Mouse (Mus musculus) liver, embryonic 11.5 days (tissue): ENCODE measurements around the gene Fam83f. TPM values are rescaled to one million over a fixed set of nuclear protein-coding genes. Genes with fewer than 3 reads are reported as not detected.
"Not testable (repeated sequence)": the region's sequence is repeated elsewhere in the genome, so short reads cannot be mapped to it uniquely, and the experiment has no call there.

Experiments used
- ATAC-seq: fragments of 200-750 bp; cut with Nextera tagmentation; replicated peaks from 2 replicates; pipeline ENCODE4 v1.8.0; 2017; ENCODE audit warnings: moderate number of reproducible peaks, mild to moderate bottlenecking, moderate TSS enrichment, moderate library complexity; ENCODE audit not compliant: low FRiP score
- DNase-seq: peaks from one replicate; pipeline ENCODE4 v3.0.0-alpha.2; 2017; ENCODE audit warnings: low spot score
- H3K27ac ChIP-seq: fragments of 300-500 bp; sonication (generic); 2 replicates; pipeline ENCODE4 v1.5.1; 2014; ENCODE audit warnings: mild to moderate bottlenecking, low read depth, low read length, control low read depth
- H3K27me3 ChIP-seq: fragments of 300-500 bp; sonication (generic); replicated peaks from 2 replicates; pipeline ENCODE4 v1.6.1; 2014; ENCODE audit warnings: low read length, mixed read lengths; ENCODE audit not compliant: control insufficient read depth, insufficient read depth
- H3K36me3 ChIP-seq: fragments of 300-500 bp; sonication (generic); 2 replicates; pipeline ENCODE4 v1.6.1; 2014; ENCODE audit warnings: mild to moderate bottlenecking, low read length, moderate library complexity, mixed read lengths; ENCODE audit not compliant: control insufficient read depth, insufficient read depth
- H3K4me1 ChIP-seq: fragments of 300-500 bp; sonication (generic); replicated peaks from 2 replicates; pipeline ENCODE4 v1.6.1; 2014; ENCODE audit warnings: low read length, mixed read lengths; ENCODE audit not compliant: control insufficient read depth, insufficient read depth
- H3K4me2 ChIP-seq: fragments of 300-500 bp; sonication (generic); 2 replicates; pipeline ENCODE4 v1.6.1; 2014; ENCODE audit warnings: mild to moderate bottlenecking, control low read depth, moderate library complexity
- H3K4me3 ChIP-seq: fragments of 300-500 bp; sonication (generic); 2 replicates; pipeline ENCODE4 v1.5.1; 2014; ENCODE audit warnings: low read depth, low read length, control low read depth
- H3K9ac ChIP-seq: fragments of 300-500 bp; sonication (generic); 2 replicates; pipeline ENCODE4 v1.6.1; 2014; ENCODE audit warnings: low read depth, low read length, control low read depth
- H3K9me3 ChIP-seq: fragments of 300-500 bp; sonication (generic); 2 replicates; pipeline ENCODE4 v1.6.1; 2016; ENCODE audit warnings: low read length, inconsistent platforms, mixed read lengths; ENCODE audit not compliant: control insufficient read depth
- WGBS: fragments of 180-500 bp; shearing (Covaris S2); extraction: QIAGEN DNeasy Blood & Tissue Kit; methylation state at CpG from one replicate; pipeline ENCODE4 v1.1.7; 2014; 5-methylcytosine and 5-hydroxymethylcytosine counted together
- polyA plus RNA-seq: library from polyadenylated mRNA; unstranded; fragments of >200 nt; fragmentation: Nextera tagmentation; extraction: Ambion mirVana; gene quantifications from 2 replicates; pipeline ENCODE4 v1.2.1, GENCODE M21; 2014

Fam83f gene
- polyA plus RNA-seq, 1 experiment from 2014 or later: 0.34 TPM

GRCm38 (mm10) chr15:80735300-80735699, 63.7 kb downstream of the Fam83f start:
- Histone ChIP-seq H3K9ac (no peak overlapping the region), H3K36me3 (no peaks in the 10 kb centered on the region)

GRCm38 (mm10) chr15:80735708-80736107, 64.1 kb downstream of the Fam83f start:
- not testable (repeated sequence) for H3K27ac ChIP-seq, ATAC-seq, H3K36me3 ChIP-seq, H3K9ac ChIP-seq, H3K4me1 ChIP-seq, H3K27me3 ChIP-seq, H3K4me3 ChIP-seq, H3K4me2 ChIP-seq, H3K9me3 ChIP-seq, DNase-seq
- 85% methylated on average over 3 of the region's 4 CpGs for WGBS

More at GRCm38 (mm10) chr15:80735300-80735699, 63.7 kb downstream of the Fam83f start:
- Histone ChIP-seq H3K4me1 (peaks cover 9% of the 10 kb centered on the region), H3K9me3 (no peaks in the 10 kb centered on the region), H3K27me3 (no peaks in the 10 kb centered on the region), H3K4me3 (no peak overlapping the region), H3K4me2 (no peak overlapping the region), H3K27ac (no peak overlapping the region)
- 82% methylated on average over 3 of the region's 3 CpGs for WGBS
- DNase-seq (no peak), ATAC-seq (no peak)

- Histone ChIP-seq H3K4me3 (no peak overlapping the region), H3K27ac (no peak overlapping the region), H3K4me1 (peaks cover 9% of the 10 kb centered on the region), H3K27me3 (no peaks in the 10 kb centered on the region), H3K9me3 (no peaks in the 10 kb centered on the region), H3K4me2 (no peak overlapping the region), H3K36me3 (no peaks in the 10 kb centered on the region), H3K9ac (no peak overlapping the region)
- ATAC-seq (peak; percentile 56; the same call in 1 of the 2 replicates), DNase-seq (no peak)
- 38% methylated on average over 1 of the region's 1 CpGs for WGBS
Observed at GRCm38 (mm10) chr15:80736553-80736952, 64.9 kb downstream of the Fam83f start.

- Histone ChIP-seq H3K4me3 (no peak overlapping the region), H3K27me3 (no peaks in the 10 kb centered on the region), H3K9me3 (no peaks in the 10 kb centered on the region), H3K4me2 (no peak overlapping the region), H3K4me1 (peaks cover 16% of the 10 kb centered on the region), H3K27ac (no peak overlapping the region), H3K9ac (no peak overlapping the region), H3K36me3 (no peaks in the 10 kb centered on the region)
- no peak for ATAC-seq
- no peak for DNase-seq
- WGBS: 88% methylated on average over 2 of the region's 2 CpGs
Observed at GRCm38 (mm10) chr15:80738244-80738643, 66.6 kb downstream of the Fam83f start.

GRCm38 (mm10) chr15:80739972-80740371, 68.3 kb downstream of the Fam83f start:
- Histone ChIP-seq H3K4me3 (no peak overlapping the region), H3K27ac (no peak overlapping the region), H3K4me2 (no peak overlapping the region), H3K36me3 (no peaks in the 10 kb centered on the region), H3K4me1 (peaks cover 30% of the 10 kb centered on the region), H3K9me3 (no peaks in the 10 kb centered on the region), H3K27me3 (no peaks in the 10 kb centered on the region), H3K9ac (no peak overlapping the region)
- ATAC-seq (no peak), DNase-seq (no peak)
- WGBS: 77% methylated on average over 1 of the region's 1 CpGs

GRCm38 (mm10) chr15:80741836-80742235, 70.2 kb downstream of the Fam83f start:
- Histone ChIP-seq H3K27me3 (no peaks in the 10 kb centered on the region), H3K27ac (no peak overlapping the region), H3K4me1 (peaks cover 41% of the 10 kb centered on the region), H3K9me3 (no peaks in the 10 kb centered on the region), H3K4me2 (no peak overlapping the region), H3K36me3 (no peaks in the 10 kb centered on the region), H3K4me3 (no peak overlapping the region), H3K9ac (no peak overlapping the region)
- no peak for DNase-seq
- ATAC-seq: no peak
- WGBS: 71% methylated on average over 1 of the region's 1 CpGs

- ATAC-seq (peak; percentile 46), DNase-seq (no peak)
- no peaks in the 10 kb centered on the region for H3K9me3 ChIP-seq
- H3K4me1 ChIP-seq: peaks cover 41% of the 10 kb centered on the region
- no peaks in the 10 kb centered on the region for H3K36me3 ChIP-seq
- H3K4me2 ChIP-seq: peak overlapping the region; percentile 24; the same call in 1 of the 2 replicates
- no peak overlapping the region for H3K9ac ChIP-seq
- H3K27ac ChIP-seq: no peak overlapping the region
- H3K4me3 ChIP-seq: no peak overlapping the region
- no peaks in the 10 kb centered on the region for H3K27me3 ChIP-seq
- WGBS: 57% methylated on average over 3 of the region's 3 CpGs
Observed at GRCm38 (mm10) chr15:80742991-80743474, 71.4 kb downstream of the Fam83f start.

GRCm38 (mm10) chr15:80743606-80744005, 72.0 kb downstream of the Fam83f start:
- H3K4me2 ChIP-seq: no peak overlapping the region
- H3K4me1 ChIP-seq: peaks cover 46% of the 10 kb centered on the region
- no peak overlapping the region for H3K9ac ChIP-seq
- H3K27me3 ChIP-seq: no peaks in the 10 kb centered on the region
- DNase-seq: no peak
- H3K4me3 ChIP-seq: no peak overlapping the region
- H3K36me3 ChIP-seq: no peaks in the 10 kb centered on the region
- WGBS: 65% methylated on average over 7 of the region's 7 CpGs
- no peak for ATAC-seq
- H3K27ac ChIP-seq: no peak overlapping the region
- no peaks in the 10 kb centered on the region for H3K9me3 ChIP-seq

GRCm38 (mm10) chr15:80744667-80745422, 73.2 kb downstream of the Fam83f start:
- Histone ChIP-seq H3K4me2 (peak overlapping the region; percentile 39), H3K4me3 (no peak overlapping the region), H3K27ac (no peak overlapping the region), H3K9ac (no peak overlapping the region), H3K4me1 (peaks cover 50% of the 10 kb centered on the region), H3K27me3 (no peaks in the 10 kb centered on the region), H3K36me3 (no peaks in the 10 kb centered on the region), H3K9me3 (no peaks in the 10 kb centered on the region)
- ATAC-seq (peak; percentile 81), DNase-seq (no peak)
- WGBS: 41% methylated on average over 3 of the region's 3 CpGs
